Mouse (Mus musculus) heart, adult 18-20 months (tissue): ENCODE results near the gene Fcgr4. TPM values are rescaled to one million over a fixed set of nuclear protein-coding genes. Genes with fewer than 3 reads are reported as not detected.

Experiments used
- microRNA-seq, 2 experiments: library from miRNA; unstranded; fragments of <30 nt; microRNA quantifications; one replicate each; pipeline ENCODE4 v1.2.0; 2022
- total RNA-seq, 2 experiments: library from RNA; stranded (reverse); gene quantifications; 2 replicates each; pipeline ENCODE4 v1.2.3; 2021

Fcgr4 gene
- total RNA-seq, 2 experiments from 2014 or later, result 0.35 to 0.59 TPM

Small RNA genes lying within 50 kb of the gene (microRNA-seq; reads per million reads assigned to microRNA genes)
- gene Gm27552, result 0 reads per million in 2 experiments
- gene Mir6546, result 0 to 0.54 reads per million in 2 experiments

Other genes starting within 250 kb of the Fcgr4 start
- gene Atf6, start 151.1 kb upstream of the Fcgr4 start, total RNA-seq, result 10 to 100 TPM; 66.1 to 66.3 TPM
- gene Gm26620, start 133.9 kb upstream of the Fcgr4 start, total RNA-seq, result under 1 TPM; 0.45 to 0.49 TPM
- 1 to 10 TPM; 8.1 to 8.3 TPM for gene Dusp12, start 133.4 kb upstream of the Fcgr4 start, total RNA-seq
- gene Fcrlb, start 106.0 kb upstream of the Fcgr4 start, total RNA-seq, result not detected
- 1 to 10 TPM in 1 of 2 experiments, under 1 TPM in 1; 0.22 to 2.7 TPM for gene Fcrla, start 91.3 kb upstream of the Fcgr4 start, total RNA-seq
- gene Fcgr2b, start 42.4 kb upstream of the Fcgr4 start, total RNA-seq, result 1 to 10 TPM; 6.8 to 7.3 TPM
- gene Fcgr3, start 46.0 kb downstream of the Fcgr4 start, total RNA-seq, result 10 to 100 TPM; 12.7 to 12.9 TPM
- gene Cfap126, start 95.0 kb downstream of the Fcgr4 start, total RNA-seq, result 1 to 10 TPM in 1 of 2 experiments, under 1 TPM in 1; 0.60 to 1.4 TPM
- gene Sdhc, start 131.7 kb downstream of the Fcgr4 start, total RNA-seq, result 1,000 to 10,000 TPM; 1,188 to 1,220 TPM
- under 1 TPM; 0.55 to 0.75 TPM for gene Mpz, start 131.8 kb downstream of the Fcgr4 start, total RNA-seq
- gene Pcp4l1, start 177.3 kb downstream of the Fcgr4 start, total RNA-seq, result 100 to 1,000 TPM; 196 to 272 TPM
- not detected for gene Nr1i3, start 195.1 kb downstream of the Fcgr4 start, total RNA-seq
- 10 to 100 TPM; 89.6 to 92.9 TPM for gene Tomm40l, start 203.6 kb downstream of the Fcgr4 start, total RNA-seq
- 1 to 10 TPM; 2.0 to 2.7 TPM for gene Apoa2, start 206.1 kb downstream of the Fcgr4 start, total RNA-seq
- gene Fcer1g, start 215.4 kb downstream of the Fcgr4 start, total RNA-seq, result 10 to 100 TPM; 10.2 to 13.4 TPM
- 1 to 10 TPM in 1 of 2 experiments, under 1 TPM in 1; 0.57 to 1.2 TPM for gene Adamts4, start 231.5 kb downstream of the Fcgr4 start, total RNA-seq
- 1,000 to 10,000 TPM; 1,592 to 1,593 TPM for gene Ndufs2, start 232.5 kb downstream of the Fcgr4 start, total RNA-seq